Mouse (Mus musculus): Measurements from ENCODE around the gene Cyp20a1.

Cyp20a1 gene

DNA sequence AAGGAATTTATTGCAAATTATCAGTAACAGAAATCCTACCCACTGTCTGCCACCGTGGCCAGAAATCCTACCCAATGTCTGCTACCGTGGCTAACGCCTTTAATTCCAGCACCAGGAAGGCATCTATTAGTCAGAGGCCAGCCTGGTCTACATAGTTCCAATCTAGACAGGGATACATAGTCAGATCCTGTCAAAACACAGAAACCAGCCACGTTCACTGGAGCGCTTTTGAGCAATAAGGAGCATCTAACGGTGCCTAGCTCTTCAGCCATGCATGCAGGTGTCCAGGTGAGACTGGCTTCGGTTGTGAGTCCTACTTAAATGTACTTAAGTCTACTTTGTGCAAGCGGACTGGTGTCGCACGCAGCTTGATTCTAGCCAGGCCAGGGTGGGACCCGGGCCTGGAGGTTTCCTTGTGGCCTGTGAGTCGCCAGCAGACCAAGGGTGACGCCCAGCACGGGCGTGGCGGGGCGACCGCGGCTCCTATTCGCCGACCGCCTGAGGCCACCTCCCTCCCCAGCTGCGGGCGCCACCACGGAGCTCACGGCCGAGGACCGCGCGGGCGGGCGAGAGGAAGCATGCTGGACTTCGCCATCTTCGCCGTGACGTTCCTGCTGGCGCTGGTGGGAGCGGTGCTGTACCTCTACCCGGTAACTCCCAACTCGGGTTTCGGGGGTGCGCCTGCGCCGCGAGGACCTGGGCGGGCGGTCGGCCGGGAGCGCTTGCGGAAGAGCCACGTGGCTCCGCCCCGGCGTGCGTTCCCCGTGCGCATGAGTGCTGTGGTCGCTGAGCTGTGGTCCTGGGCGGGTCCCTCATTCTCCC lies at the start of gene Cyp20a1:
Gene Cyp20a1, plus strand, starts transcription at position 516 of the 822 bp plus-strand sequence.
- DNase-seq (ENCODE audit: low spot score) = peak; percentile 85

DNA sequence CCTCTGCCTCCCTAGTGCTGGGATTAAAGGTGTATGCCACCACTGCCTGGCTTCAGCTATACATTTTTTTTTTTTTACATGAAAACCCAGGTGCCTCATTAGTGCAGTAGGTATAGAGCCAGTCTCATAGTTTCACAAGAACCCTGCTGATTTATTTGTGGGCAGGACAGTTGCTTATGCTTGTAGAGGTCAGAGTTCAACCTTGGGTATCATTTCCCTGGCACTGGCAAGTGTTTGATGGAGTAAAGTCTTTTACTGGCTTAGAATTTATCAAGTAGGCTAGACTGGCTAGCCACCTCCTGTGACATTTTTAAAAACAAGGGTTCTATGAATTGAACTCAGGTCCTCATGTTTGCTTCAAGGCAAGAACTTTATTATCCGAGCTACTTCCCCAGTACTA lies 49.2 kb upstream of the Cyp20a1 start:
- DNase-seq (ENCODE audit: low spot score) = no peak

DNA sequence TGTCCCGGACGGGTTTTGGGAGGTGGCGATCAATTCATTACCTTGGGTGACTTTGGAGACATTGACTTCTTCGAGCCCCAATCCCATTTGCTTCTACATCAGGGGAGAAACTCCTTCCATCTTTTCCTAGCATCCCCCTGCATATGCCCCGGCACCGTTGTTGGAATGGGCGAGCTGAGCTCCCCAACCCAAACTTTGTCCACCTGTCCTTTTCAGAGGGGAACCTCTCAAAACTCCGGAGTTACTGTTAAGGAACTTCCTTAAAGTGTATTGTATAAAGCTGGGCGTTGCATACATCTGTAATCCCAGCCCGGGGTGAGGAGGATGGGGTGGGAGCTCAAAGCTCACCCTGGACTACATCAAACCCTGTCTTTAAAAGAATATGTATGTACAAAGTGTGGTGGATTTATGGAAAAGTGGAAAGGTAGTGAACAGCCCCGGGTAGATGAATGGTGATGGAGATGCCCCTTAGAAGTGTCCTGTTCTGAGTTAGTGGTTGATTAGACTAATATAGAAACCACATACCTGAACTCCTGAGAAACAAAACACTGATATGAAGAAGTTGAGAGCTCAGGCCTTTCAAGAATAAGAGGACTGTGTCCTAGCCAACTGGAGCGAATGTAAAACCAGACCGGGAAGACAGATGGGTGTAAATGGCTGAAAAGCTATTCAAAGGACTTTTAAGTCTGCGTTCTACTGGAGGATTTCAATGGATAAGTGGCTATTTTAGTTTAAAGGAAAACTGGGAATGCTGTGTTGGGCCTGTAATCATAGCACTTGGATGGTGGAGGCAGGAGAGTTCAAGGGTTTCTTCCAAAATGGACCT lies 720 bp downstream of the Cyp20a1 start:
- DNase-seq (ENCODE audit: low spot score) = peak; percentile 30

DNA sequence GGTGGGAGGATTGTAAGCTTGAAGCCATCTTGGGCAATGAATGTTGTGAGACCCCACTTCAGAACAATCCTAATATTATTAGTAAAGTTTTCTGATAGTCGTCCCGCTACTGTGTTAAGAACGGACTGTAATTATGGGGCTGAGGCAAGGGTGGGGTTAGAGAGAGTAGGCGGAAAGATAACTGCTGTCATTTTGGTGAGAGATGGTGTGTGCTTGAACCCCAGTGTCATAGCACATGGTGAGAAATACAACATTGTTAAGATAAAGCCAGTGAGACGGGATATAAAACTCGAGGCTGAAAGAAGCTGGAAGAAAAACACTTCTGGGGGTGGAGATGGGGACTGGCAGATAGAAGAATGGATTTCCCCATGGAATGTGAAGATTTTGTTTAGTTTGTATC lies 1.5 kb downstream of the Cyp20a1 start:
- no peak for DNase-seq (ENCODE audit: low spot score)

DNA sequence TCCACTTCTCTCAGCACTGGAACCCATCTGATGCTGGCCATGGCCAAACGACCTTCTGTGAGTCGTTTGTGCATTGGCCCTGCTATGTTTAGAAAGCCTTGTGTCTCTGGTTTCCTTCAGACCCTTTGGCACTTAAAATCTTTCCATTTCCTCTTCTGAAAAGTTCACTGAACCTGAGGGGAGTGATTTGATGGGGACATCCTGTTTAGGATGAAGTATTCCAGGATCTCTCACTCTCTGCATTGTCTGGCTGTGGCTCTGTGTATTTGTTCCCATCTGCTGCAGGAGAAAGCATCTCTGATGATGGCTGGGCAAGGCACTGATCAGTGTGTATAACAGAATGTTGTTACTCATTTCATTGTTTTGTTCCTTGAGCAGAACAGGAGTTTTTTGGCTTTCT lies 2.6 kb downstream of the Cyp20a1 start:
- no peak for DNase-seq (ENCODE audit: low spot score)

DNA sequence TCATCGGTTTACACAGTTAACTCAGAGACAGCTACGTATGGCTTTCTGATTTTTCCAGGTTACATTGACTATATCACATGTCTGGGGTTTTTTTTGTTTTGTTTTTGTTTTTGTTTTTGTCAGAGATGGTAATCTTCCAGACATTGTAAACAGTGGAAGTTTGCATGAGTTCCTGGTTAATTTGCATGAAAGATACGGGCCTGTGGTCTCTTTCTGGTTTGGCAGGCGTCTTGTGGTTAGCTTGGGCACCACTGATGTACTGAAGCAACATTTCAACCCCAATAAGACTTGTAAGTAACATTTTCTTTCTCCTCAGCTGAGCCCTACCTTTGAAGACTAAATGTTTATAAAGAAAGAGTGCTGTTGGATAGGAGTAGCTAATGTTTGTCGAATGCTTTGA lies 9.7 kb downstream of the Cyp20a1 start:
- DNase-seq (ENCODE audit: low spot score) = no peak

DNA sequence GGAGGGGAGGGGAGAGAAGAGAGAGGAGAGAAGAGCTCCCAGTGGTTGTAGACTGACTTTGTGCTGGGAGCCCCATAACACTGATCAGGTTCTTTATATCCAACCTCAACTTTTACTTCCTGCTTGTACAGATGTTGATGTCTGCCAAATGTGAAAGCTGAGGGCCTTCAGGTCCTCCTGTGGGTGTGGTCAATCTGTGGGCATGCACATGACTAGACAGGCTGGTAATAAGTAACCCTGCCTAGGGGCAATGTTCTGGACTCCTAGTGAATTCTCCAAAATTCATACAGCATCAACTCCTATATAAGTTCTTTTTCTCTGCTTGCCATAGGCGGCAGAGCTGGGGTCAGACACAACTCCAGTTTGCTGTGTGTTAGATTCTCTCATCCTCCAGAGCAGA lies 18.5 kb downstream of the Cyp20a1 start:
- DNase-seq (ENCODE audit: low spot score) = no peak

DNA sequence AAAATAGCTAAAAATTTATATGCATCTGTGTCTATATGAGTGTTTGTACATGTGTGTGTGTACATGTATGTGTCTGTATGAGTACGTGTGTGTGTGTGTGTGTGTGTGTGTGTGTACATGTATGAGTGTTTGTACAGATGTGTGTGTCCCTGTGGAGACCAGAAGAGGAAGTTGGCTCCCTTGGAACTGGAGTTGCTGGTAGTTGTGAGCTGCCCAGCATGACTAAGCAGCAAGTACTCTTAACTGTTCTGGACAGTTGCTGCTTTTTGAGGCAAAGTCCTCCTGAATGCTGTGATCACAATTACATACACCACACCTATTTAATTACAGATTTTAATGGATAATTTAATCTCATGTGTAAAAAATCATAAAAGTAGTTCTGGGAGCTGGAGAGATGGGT lies 33.4 kb downstream of the Cyp20a1 start:
- no peak for DNase-seq (ENCODE audit: low spot score)

DNA sequence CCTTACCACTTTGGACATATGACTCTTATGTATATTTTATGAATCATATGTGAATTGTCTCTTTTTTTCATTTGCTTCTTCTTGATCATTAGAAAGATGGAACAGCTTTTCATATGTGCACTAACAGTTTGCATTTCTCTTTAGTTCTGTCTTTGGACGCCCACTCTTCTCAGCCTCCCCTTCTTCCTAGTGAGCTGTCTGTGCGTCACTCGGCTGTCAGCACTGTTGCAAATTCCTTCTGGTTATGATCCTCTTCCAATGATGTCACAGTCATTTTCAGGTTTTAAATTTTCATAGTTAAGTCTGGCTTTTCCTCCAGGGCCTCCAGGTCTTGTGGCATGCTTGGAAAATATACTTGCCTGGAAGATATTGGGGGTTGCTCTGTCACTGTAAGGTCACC lies 38.8 kb downstream of the Cyp20a1 start:
- DNase-seq (ENCODE audit: low spot score) = no peak

DNA sequence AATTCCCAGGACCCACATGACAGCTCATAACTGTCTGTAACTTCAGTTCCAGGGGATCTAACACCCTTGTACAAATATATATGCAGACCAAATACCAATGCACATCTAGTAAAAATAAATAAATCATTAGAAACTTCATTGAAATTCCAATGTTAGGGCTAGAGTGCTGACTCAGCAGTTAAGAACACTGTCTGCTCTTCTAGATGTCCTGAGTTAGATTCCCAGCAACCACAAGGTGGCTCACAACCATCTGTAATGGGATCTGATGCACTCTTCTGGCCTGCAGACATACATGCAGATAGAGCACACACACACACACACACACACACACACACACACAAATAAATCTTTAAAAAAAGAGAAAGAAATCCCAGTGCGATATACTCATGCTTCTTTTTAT lies 61.7 kb downstream of the Cyp20a1 start:
- DNase-seq (ENCODE audit: low spot score) = peak; percentile 23

DNA sequence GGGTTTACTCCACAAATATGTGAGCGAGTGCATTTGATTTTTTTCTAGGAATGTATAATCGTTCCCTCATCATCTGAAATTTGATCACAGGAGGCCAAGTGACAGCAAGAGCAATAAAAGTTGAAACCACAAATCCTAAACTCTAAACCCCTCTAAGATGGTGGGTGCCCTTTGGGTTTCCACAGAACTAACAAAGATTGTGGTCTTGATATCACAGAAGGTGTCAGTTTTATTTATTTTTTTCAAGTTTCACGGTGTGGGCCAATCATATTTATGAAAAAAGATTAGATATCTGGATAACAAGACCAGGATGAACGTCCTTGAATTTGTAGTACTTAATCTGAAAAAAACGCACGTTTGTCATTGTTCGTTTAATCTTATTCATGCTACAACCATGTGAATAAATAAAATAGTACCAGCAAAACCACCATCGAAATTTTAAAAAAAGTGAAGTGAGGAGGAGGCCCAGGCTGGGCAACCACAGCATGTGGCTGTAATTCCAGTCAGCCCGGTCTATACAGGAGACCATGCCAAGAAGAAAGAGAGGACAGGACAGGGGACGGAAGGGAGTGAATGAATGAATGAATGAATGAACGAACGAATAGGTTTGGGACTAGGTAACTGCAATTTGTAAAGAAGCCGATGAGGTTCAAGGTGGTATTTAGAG lies 65.5 kb downstream of the Cyp20a1 start:
- DNase-seq (ENCODE audit: low spot score) = peak; percentile 5

DNA sequence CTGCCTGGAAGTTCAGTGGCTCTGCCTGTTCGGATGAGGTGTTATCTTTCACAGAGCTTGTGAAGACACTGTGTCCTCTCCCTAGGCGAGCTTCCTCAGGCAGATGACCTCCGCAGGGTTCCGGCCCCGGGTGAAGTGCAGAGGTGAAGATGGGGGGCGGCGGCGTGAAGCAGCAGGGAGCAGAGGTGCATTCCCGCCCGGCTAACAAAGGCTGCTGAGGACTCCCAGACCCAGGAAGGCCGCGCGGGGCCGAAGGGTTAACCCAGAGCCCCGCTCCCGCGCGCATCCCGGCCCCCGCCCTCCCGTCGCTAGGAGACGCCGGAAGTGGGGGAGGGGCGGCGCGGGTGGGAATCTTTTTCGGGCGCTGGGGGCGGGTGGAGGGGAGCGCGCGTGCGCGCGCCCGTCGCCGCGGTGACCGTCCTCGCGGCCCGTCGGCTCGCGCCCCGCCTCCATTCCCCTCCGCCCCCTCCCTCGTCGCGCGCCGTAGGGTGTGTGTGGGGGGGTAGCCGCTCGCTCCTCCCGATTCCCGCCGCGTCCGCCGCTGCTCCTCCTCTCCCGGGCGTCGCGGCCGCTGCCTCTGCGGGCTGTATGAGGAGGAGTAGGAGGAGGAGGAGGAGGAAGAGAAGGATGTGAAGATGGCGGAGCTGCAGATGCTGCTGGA lies 66.2 kb downstream of the Cyp20a1 start, which contains the start of gene Abi2:
Gene Abi2, plus strand, starts transcription at position 452 of the 661 bp plus-strand sequence.
- DNase-seq (ENCODE audit: low spot score) = peak; percentile 96

DNA sequence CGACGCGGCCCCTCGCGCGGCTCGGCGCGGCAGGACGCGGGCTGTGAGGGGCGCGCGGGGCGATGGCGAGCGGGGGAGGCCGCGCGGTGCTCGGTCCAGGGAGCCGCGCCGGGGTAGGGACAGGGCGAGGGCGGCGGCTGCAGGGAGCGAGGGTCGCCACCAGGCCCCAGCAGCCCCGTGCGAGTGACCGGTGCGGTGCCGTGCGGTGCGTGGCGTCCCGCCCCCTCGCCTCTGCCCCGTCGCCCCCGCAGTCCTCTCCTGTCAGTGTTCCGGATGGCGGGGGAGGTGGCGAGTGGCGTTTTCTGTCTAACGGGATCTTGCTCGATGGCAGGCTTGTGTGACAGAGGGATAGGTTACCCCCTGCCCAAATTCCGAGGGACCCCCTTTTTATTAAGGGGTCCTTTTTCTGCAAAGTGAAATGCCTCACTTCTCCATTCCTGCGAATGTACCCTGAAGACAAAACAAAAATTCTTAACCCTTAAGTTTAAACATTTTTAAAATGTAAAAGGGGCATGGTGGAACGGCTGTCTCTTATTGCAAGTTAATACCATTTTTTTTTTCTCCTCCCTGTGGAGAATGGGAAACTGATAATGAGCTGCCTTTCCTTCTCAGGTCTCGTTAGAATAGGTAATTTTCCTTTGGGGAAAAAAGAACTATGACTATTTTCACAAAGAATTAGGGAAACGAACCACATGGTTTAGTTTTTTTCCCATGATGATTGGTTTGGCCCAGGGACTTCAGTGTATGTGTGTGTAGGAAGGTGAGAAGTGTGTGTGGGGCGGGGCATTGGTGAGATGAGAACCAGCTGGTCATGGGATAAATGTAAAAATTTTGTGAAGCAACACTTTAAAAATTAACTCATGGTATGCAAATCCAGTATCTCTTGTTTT lies 67.0 kb downstream of the Cyp20a1 start:
- peak; percentile 22 for DNase-seq (ENCODE audit: low spot score)

DNA sequence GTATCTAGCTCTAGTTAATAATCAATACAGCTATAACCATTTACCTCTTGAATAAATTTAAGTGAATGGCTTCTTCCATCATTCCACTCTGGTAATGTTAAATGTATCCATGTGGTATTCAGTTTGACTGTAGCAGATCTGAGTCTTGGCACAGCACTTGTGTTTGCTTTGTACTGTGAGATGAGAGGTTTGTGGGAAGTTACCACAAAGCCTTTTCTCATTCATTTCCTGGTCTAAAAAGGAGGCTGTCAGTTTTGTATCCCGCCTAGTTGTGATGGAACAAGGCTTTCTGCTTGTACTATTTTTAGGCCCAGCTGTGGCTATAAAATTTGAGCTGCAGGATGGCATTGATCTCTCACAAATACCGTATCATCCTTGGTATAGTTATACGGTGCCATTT lies 73.6 kb downstream of the Cyp20a1 start:
- DNase-seq (ENCODE audit: low spot score) = no peak

DNA sequence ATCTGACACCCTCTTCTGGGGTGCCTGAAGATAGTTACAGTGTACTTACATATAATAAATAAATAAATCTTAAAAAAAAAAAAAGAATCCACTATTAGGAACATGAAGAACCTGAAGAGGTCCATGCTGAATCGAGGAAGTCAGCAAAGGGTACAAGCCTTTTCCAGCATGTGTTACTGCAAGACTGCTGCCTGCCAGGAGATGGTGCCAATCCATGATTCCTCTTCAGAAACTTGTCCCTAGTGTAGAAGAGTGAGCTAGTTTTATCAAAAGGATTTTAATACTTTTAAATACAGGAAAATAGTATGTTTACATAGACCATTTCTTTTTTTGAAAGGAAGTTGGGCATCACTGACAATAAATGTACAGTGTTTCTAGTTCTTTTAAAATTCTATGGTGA lies 80.8 kb downstream of the Cyp20a1 start:
- no peak for DNase-seq (ENCODE audit: low spot score)

DNA sequence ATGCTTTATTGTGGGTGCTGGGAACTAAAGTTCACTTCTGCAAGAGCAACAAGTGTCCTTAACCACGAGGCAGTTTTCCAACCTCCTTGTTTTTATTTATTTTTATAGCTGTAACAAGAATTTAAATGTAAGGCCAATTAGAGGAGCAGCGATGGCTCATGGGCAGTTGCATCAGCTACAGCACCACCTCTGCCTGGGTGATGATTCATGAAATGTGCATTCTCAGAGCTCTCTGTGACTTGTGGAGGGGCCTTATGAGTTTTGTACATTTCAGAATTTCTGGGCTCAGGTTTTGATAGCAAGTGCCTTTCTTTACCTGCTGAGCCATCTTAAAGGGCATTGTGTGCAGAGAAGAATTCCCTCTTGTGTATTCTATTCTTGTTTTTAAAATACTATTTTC lies 85.2 kb downstream of the Cyp20a1 start:
- DNase-seq (ENCODE audit: low spot score) = no peak

DNA sequence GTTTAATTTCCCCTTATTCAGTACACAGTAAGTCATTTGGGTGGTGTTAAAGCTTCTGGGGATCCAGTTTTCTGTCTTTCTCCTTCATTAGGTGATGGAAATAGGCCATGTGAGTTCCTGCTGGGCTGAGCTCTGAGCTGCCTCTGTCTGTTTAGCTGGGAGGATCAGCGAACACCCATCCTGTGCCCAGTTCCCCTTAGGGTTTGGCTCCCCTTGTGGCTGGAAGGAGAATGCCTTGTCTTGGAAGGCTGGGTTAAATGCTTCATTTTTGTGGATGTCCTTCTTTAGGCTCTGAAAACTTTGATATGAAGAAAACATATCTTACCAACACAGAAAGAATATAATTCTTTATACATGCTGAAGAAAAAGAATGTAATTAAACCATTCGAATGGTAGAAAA lies 85.8 kb downstream of the Cyp20a1 start:
- DNase-seq (ENCODE audit: low spot score) = peak; percentile 36

DNA sequence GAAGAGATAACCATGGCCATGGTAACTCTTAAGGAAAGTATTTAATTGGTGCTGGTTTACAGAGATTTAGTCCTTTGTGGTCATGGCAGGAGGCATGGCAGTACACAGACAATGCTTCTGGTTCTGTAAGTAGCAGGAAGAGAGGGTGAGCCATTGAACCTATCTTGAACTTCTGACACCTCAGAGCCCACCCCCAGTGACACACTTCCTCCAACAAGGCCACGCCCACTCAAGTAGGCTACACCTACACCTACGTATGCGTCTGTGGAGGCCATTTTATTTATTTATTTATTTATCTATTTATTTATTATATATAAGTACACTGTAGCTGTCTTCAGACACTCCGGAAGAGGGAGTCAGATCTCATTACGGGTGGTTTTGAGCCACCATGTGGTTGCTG lies 88.4 kb downstream of the Cyp20a1 start:
- DNase-seq (ENCODE audit: low spot score) = no peak

DNA sequence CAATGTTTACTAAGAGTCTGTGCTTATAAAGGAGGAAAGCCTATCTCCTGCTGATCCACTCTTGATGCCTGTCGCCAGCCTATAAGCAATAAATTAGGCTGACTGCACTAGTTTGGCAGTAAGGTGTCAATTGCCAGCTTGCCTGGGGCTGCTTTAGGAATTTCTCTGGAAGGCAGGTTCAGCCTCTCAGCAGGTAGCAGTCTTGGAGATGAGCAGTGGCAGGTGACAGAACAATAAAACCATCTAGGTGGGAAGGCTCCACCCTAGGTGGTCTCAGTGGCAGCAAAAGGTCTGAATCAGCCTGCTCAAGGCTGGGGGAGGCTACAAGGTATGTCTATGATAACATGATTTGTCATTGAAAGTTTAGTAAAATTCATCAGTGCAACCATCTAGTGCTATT lies 89.4 kb downstream of the Cyp20a1 start:
- no peak for DNase-seq (ENCODE audit: low spot score)
